Mouse (Mus musculus) intestine, embryonic 16.5 days (tissue): ENCODE measurements around the gene Numbl. TPM values are rescaled to one million over a fixed set of nuclear protein-coding genes. Genes with fewer than 3 reads are reported as not detected.

Experiments used
- ATAC-seq: fragments of 200-750 bp; cut with Nextera tagmentation; 2 replicates; pipeline ENCODE4 v1.8.0; 2017; ENCODE audit warnings: moderate TSS enrichment, moderate library complexity
- H3K27ac ChIP-seq: fragments of 300-500 bp; sonication (generic); 2 replicates; pipeline ENCODE4 v1.5.1; 2014; ENCODE audit warnings: mild to moderate bottlenecking, low read length
- H3K27me3 ChIP-seq: fragments of 300-500 bp; sonication (generic); replicated peaks from 2 replicates; pipeline ENCODE4 v1.6.1; 2014; ENCODE audit warnings: low read length, control low read depth, mixed read lengths; ENCODE audit not compliant: control insufficient read depth, insufficient read depth
- H3K36me3 ChIP-seq: fragments of 300-500 bp; sonication (generic); 2 replicates; pipeline ENCODE4 v1.6.1; 2014; ENCODE audit warnings: low read length, control low read depth; ENCODE audit not compliant: control insufficient read depth, insufficient read depth
- H3K4me1 ChIP-seq: fragments of 300-500 bp; sonication (generic); 2 replicates; pipeline ENCODE4 v1.6.1; 2014; ENCODE audit warnings: low read length, control low read depth, mixed read lengths; ENCODE audit not compliant: control insufficient read depth, insufficient read depth
- H3K4me2 ChIP-seq: fragments of 300-500 bp; sonication (generic); 2 replicates; pipeline ENCODE4 v1.6.1; 2014; ENCODE audit warnings: low read depth, low read length, control low read depth
- H3K4me3 ChIP-seq: fragments of 300-500 bp; sonication (generic); 2 replicates; pipeline ENCODE4 v1.5.1; 2014; ENCODE audit warnings: mild to moderate bottlenecking, low read length
- H3K9ac ChIP-seq: fragments of 300-500 bp; sonication (generic); 2 replicates; pipeline ENCODE4 v1.6.1; 2014; ENCODE audit warnings: low read depth, low read length
- H3K9me3 ChIP-seq: fragments of 300-500 bp; sonication (generic); 2 replicates; pipeline ENCODE4 v1.6.1; 2016; ENCODE audit warnings: low read length, control low read depth; ENCODE audit not compliant: control insufficient read depth
- WGBS: fragments of 180-500 bp; shearing (Covaris S2); extraction: QIAGEN DNeasy Blood & Tissue Kit; methylation state at CpG from one replicate; pipeline ENCODE4 v1.1.7; 2014; 5-methylcytosine and 5-hydroxymethylcytosine counted together
- polyA plus RNA-seq: library from polyadenylated mRNA; unstranded; fragments of >200 nt; fragmentation: Nextera tagmentation; extraction: Ambion mirVana; gene quantifications from 2 replicates; pipeline ENCODE4 v1.2.1, GENCODE M21; 2015

Numbl gene
- 9.1 and 10.8 TPM in 2 replicates for polyA plus RNA-seq

DNA sequence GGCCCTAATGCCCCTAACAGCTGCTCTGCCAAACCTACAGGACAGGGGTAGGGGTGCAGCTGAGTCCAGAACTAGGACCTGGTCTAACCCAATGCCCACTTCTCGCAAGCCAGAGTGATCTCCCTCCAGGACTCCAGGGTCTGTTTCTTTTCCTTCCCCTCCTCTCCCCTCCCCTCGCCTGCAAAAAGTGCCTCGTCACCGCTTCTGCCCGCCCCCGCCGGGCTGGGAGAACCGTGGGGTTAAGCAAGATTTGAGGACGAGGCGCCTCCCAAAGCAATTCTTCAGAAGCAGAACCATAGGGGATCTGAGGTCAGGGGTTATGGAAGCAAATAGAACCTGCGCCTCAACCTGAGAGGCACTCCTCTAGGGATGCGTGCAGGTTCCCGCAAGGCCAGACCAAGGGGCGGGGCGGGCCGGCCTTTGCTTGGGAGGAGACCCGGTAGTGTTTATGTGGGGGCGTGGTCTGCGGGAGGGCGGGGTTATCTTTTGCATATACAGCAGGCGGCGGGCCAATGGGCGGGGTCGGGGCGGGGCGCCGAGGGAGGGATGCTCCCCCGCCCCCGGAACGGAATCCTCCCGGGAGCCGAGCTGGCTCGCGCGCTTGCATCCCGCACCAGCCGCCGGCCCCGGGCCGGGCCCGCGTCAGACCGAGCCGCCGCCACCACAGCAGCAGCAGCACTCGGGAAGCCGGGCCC, at the start of gene Numbl:
Gene Numbl, plus strand, starts transcription at position 229 of the 695 bp plus-strand sequence.
- peak; percentile 88 for ATAC-seq
- Histone ChIP-seq H3K4me3 (peak within 1 kb of the TSS; percentile 75), H3K4me2 (peak within 1 kb of the TSS; percentile 92), H3K9ac (peak within 1 kb of the TSS; percentile 86), H3K27me3 (no peaks in the 10 kb centered on the region), H3K4me1 (peaks cover 27% of the 10 kb centered on the region), H3K9me3 (no peaks in the 10 kb centered on the region), H3K27ac (peak within 1 kb of the TSS; percentile 60), H3K36me3 (no peaks in the 10 kb centered on the region)
- under 1% methylated on average over 32 of the region's 47 CpGs for WGBS

DNA sequence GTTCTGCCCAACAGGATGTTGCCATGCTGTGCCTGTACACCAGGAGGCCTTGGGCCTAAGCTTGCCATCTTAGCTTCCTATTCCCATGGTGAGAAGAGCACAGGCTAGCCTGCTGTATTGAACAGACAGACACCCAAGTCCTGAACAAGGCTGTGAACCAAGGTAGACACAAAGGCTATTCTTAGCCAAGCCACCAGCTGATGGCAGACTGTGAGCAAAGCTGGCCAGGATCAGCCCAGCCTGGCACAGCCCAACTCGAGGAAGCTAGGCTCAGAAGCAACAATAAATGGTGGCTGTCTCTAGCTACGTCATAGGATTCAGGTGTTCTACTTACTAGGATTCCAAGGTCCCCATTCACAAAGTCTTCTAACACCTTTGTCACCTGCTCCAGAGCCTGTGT, 45.6 kb upstream of the Numbl start:
- Histone ChIP-seq H3K4me3 (no peak overlapping the region), H3K27ac (no peak overlapping the region), H3K4me2 (no peak overlapping the region), H3K4me1 (no peaks in the 10 kb centered on the region), H3K9ac (no peak overlapping the region), H3K27me3 (no peaks in the 10 kb centered on the region), H3K9me3 (no peaks in the 10 kb centered on the region), H3K36me3 (peaks cover 17% of the 10 kb centered on the region)
- ATAC-seq, result no peak
- WGBS, result 93% methylated on average over 2 of the region's 2 CpGs

DNA sequence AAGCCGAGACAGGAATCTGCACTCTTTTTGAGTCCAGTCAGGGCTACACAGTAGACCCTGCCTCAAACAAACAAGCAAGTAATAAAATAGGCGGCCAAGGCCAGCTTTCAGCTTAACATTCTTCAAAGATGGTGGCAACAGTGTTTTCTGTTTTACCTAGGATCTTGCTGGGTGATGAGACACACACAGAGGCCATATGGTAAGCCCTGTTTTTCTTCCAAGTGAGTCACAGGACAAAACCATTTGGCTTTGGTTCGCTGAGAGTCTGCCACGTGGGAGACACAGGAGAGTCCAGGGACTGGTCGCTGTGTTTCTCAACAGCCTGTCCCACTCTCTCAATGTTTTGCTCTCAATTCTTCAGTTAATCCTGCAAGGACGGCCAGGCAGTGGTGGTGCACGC, 39.6 kb upstream of the Numbl start:
- H3K4me1 ChIP-seq, result peaks cover 13% of the 10 kb centered on the region
- no peak for ATAC-seq
- H3K36me3 ChIP-seq, result peaks cover 8% of the 10 kb centered on the region
- no peaks in the 10 kb centered on the region for H3K27me3 ChIP-seq
- no peak overlapping the region for H3K9ac ChIP-seq
- H3K9me3 ChIP-seq, result no peaks in the 10 kb centered on the region
- H3K27ac ChIP-seq, result no peak overlapping the region
- H3K4me2 ChIP-seq, result no peak overlapping the region
- H3K4me3 ChIP-seq, result no peak overlapping the region
- 83% methylated on average over 7 of the region's 7 CpGs for WGBS

DNA sequence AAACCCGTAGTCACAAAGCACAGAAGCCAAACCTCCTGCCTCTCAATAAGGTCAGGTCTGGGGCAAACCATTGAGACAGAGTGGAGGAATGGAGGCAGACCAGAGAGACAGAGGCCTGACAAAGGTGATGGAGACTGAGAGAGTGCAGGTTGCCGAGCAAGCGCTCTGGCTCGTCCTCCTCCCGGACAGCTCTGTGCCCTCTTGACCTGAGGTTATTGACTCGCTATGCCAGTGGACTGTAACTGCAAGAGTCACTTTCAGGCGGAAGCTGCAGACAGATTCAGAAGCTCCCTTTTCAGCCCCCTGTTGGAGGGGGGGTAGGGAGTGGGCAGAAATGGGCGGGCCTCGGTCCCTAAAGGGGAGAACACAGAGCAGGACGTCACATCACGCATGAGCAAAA, 38.3 kb upstream of the Numbl start:
- WGBS, result 71% methylated on average over 11 of the region's 11 CpGs
- ATAC-seq, result no peak
- no peak overlapping the region for H3K4me2 ChIP-seq

DNA sequence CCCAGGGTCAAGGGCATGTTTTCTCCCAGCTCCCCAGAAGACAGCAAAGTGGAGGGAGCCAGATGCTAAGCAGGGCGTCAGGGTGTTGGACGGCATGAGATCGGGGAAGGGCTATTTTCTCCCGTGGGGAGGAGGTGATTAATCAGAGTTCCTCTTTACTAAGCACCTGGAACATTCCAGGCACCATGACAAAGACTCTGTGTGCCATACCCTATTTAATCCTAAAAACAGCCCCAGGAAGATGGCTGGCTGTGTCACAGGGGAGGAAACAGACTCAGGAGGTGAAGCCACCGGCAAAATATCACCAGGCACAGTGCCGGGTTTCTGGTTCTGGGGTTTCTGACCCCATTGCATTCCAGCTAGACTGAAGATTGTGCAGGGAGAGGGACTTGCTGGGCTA, 36.3 kb upstream of the Numbl start:
- H3K4me2 ChIP-seq, result no peak overlapping the region

More for the DNA sequence above, 38.3 kb upstream of the Numbl start:
- no peaks in the 10 kb centered on the region for H3K27me3 ChIP-seq
- peaks cover 8% of the 10 kb centered on the region for H3K36me3 ChIP-seq
- H3K9me3 ChIP-seq, result no peaks in the 10 kb centered on the region
- no peak overlapping the region for H3K9ac ChIP-seq
- no peak overlapping the region for H3K27ac ChIP-seq
- H3K4me1 ChIP-seq, result peaks cover 25% of the 10 kb centered on the region
- H3K4me3 ChIP-seq, result no peak overlapping the region

DNA sequence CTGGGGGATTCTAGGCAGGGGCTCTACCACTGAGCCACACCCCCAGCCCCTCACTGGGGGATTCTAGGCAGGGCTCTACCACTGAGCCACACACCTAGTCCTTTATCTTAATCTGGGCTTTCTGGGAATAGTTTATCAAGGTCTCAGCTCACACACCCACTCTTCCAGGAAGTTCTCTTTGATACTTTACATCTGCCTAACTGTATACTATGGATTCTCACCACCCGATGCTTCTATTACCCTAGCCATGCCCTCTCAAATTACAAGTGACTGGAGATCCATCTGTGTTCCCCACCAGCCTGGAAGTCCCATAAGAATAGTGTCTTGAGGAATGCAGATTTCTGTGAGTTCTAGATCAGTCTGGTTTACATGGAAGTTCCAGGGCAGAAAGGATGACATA, 35.7 kb upstream of the Numbl start:
- no peak overlapping the region for H3K4me3 ChIP-seq
- ATAC-seq, result no peak
- peaks cover 48% of the 10 kb centered on the region for H3K4me1 ChIP-seq
- WGBS, result 57% methylated on average over 1 of the region's 1 CpGs
- H3K27ac ChIP-seq, result no peak overlapping the region
- no peaks in the 10 kb centered on the region for H3K9me3 ChIP-seq
- no peaks in the 10 kb centered on the region for H3K27me3 ChIP-seq
- H3K36me3 ChIP-seq, result no peaks in the 10 kb centered on the region; the same call in 1 of the 2 replicates
- no peak overlapping the region for H3K9ac ChIP-seq
- H3K4me2 ChIP-seq, result no peak overlapping the region

More for the DNA sequence above, 36.3 kb upstream of the Numbl start:
- no peak overlapping the region for H3K9ac ChIP-seq
- no peak overlapping the region for H3K27ac ChIP-seq
- no peak overlapping the region for H3K4me3 ChIP-seq
- H3K9me3 ChIP-seq, result no peaks in the 10 kb centered on the region
- no peak for ATAC-seq
- peaks cover under 1% of the 10 kb centered on the region for H3K36me3 ChIP-seq
- 62% methylated on average over 6 of the region's 6 CpGs for WGBS
- no peaks in the 10 kb centered on the region for H3K27me3 ChIP-seq
- peaks cover 43% of the 10 kb centered on the region for H3K4me1 ChIP-seq

DNA sequence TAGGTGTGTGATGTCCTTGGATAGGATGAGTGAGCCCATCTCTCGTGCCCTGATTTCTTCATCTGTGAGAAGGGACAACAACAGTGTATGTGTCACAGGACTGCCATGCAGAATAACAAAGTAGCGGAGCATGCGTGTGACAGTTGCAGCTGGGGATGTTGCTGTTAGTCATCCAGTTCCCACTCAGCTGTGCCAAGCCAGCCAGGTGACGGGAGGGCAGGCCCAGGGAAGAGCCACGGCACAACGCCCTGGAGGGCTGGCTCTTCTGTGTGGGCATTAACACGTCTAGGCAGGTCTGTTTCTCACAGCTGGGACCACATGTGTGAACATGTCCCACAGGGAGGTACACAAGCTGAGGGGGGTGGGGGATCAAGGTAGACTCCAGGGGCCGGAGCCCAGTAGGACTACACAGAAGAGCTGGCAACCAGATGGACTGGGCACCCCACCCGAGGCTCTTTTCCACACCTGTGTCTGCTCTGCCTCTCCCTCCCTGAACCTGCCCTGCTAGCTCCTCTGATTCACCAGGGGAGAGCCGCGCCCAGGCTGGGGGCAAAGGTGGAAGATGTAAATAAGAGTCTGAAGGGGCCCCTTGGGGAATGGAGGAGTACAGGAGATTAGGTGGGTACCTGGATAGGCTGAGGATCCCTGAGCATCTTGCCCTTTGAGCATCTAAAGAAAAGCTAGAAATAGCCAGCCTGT, 33.2 kb upstream of the Numbl start:
- peaks cover 52% of the 10 kb centered on the region for H3K4me1 ChIP-seq
- H3K27me3 ChIP-seq, result no peaks in the 10 kb centered on the region
- peak overlapping the region; percentile 86 for H3K4me2 ChIP-seq
- H3K9ac ChIP-seq, result peak overlapping the region; percentile 62
- H3K36me3 ChIP-seq, result no peaks in the 10 kb centered on the region
- H3K9me3 ChIP-seq, result no peaks in the 10 kb centered on the region
- peak; percentile 83 for ATAC-seq
- 45% methylated on average over 11 of the region's 11 CpGs for WGBS
- H3K4me3 ChIP-seq, result peak overlapping the region; percentile 86
- peak overlapping the region; percentile 87 for H3K27ac ChIP-seq

DNA sequence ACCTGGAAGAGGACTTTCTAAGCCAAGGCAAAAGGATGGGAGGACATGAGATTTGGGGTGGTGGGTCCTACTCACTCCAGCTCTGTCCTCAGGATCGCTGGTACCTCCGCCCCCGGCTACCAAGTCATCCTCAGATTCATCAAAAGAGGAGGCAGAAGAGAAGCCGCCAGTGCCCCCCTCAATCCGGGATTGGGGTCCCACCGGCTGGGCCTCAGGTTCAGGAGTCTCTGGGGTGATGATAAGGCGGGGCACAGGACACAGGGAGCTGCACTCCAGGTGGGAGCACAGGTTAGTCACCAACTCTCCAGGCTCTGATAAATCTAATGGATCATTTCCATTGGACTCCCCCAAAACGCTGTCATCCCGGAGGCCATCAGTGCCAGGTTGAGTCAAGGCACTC, 31.0 kb upstream of the Numbl start:
- peak overlapping the region; percentile 86 for H3K4me2 ChIP-seq
- H3K9ac ChIP-seq, result peak overlapping the region; percentile 97
- H3K36me3 ChIP-seq, result no peaks in the 10 kb centered on the region
- peak overlapping the region; percentile 91 for H3K27ac ChIP-seq
- no peaks in the 10 kb centered on the region for H3K9me3 ChIP-seq
- no peak for ATAC-seq
- peaks cover 49% of the 10 kb centered on the region for H3K4me1 ChIP-seq
- H3K27me3 ChIP-seq, result no peaks in the 10 kb centered on the region
- WGBS, result 23% methylated on average over 8 of the region's 9 CpGs
- peak overlapping the region; percentile 86 for H3K4me3 ChIP-seq

DNA sequence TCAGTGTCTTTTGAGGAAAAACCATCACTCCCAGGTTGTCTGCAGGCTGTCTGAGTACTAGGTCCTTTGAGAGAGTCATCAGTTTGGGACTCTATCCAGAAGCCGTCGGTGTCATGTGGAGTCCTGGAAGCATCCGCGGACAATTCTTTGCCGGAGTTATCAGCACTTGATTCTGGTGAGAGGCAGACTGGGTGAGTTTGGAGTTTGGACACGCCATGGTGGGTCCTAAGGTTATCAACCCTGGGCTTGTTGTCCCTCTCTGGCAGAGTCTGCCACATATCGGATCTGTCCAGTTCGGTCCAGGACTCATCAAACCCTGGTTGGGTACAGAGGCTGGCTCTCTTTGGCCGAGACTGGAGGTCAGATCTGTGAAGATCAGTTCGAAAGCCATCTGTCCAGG, 30.6 kb upstream of the Numbl start:
- Histone ChIP-seq H3K9me3 (no peaks in the 10 kb centered on the region), H3K36me3 (no peaks in the 10 kb centered on the region), H3K4me2 (peak overlapping the region; percentile 86), H3K4me1 (peaks cover 48% of the 10 kb centered on the region), H3K27me3 (no peaks in the 10 kb centered on the region), H3K4me3 (peak overlapping the region; percentile 86), H3K27ac (peak overlapping the region; percentile 91), H3K9ac (peak overlapping the region; percentile 97)
- under 1% methylated on average over 10 of the region's 10 CpGs for WGBS
- no peak for ATAC-seq
